Mouse (Mus musculus): ENCODE data around the gene Itga2.

Itga2 gene

DNA sequence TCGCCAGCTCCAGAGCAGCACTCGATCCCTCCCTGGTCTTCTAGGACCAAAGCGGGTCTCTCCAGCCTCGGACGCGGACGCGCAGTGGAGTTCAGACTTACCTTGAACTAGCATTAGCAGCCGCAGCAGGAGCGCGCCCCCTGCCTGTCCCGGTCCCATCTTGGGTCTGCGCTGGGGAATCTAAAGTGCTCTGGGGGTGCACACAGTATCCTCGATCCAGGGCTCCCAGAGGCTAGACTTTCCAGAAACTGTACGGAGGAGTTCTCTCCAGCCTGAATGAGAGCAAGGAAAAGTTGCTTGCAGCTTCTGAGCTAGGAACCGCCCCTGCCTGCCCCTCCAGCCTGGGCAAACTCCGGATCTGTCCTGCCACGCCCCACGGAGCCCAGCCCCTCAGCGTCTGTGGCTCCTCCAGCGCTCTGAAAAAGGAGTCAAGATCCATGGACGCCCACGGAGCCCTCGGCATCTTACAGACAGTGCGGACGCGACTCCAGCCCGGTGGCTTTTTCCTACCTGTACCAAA, at the start of gene Itga2:
TSS of gene Itga2 (minus strand) at position 326 of the 520 bp plus-strand sequence.
- DNase-seq (ENCODE audit: low spot score in 2 of 2) = peak; percentile 51 to 56

DNA sequence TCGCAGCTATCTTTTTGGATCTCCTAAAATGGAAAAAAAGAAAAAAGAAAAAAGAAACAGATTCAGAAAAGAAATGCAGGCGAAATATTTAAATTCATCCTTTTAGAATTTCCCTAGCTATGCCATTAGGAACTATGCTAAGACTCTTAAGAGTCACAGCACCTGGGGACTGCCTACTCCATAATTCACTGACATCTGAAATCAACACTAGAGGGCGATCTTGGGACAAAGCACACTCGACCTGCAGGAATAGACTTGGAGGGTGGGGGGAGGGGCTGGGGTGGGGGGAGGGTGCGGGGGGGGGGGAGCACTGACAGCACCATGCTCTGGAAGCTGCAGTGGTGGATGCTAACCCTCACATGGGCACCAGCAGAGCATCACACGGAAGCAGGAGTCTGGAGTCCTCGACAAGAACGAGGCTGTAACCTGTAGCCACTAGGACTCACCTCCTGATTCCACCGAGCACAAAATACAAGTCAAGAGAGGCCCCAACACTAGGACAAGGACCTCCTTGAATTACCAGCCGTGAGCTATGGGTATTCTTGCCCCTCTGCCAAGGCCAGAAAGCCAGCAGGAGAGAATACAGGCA, 49.0 kb upstream of the Itga2 start:
- DNase-seq (ENCODE audit: low spot score in 2 of 2) = no peak

DNA sequence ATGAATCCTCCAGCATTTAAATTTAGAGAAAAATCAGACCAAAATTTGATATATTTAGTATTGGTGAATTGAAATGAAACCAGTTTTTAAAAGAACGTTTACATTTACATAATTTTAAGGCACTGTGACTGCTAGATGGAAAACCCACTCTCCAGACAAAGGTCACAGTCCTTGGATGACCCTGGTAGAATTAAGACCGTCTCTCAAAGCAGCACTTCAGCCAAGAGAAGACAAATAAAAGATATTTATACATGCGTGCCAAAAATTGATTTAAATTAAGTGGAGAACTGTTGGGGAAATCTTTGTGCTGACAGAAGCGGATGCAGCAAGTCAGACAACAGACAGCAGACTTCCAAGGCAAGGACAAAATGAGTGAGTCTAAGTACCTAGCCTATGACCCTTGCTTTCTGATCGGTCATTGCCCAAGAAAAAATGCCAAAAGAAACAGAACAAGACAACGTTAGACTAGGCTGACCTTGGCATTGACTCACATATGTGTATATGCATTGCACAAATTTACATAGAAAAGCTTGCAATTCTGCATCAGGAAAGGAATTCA, 42.7 kb upstream of the Itga2 start:
- DNase-seq (ENCODE audit: low spot score in 2 of 2) = no peak

- no peak for DNase-seq (ENCODE audit: low spot score in 2 of 2)
Observed at GRCm38 (mm10) chr13:114971905-114972304, 40.0 kb upstream of the Itga2 start.

- DNase-seq (ENCODE audit: low spot score in 2 of 2) = peak; percentile 41 to 43
Observed at GRCm38 (mm10) chr13:114964233-114964632, 32.3 kb upstream of the Itga2 start.

- no peak for DNase-seq (ENCODE audit: low spot score in 2 of 2)
Observed at GRCm38 (mm10) chr13:114954516-114954915, 22.6 kb upstream of the Itga2 start.

- no peak for DNase-seq (ENCODE audit: low spot score in 2 of 2)
Observed at GRCm38 (mm10) chr13:114933541-114933940, 1.6 kb upstream of the Itga2 start.

DNA sequence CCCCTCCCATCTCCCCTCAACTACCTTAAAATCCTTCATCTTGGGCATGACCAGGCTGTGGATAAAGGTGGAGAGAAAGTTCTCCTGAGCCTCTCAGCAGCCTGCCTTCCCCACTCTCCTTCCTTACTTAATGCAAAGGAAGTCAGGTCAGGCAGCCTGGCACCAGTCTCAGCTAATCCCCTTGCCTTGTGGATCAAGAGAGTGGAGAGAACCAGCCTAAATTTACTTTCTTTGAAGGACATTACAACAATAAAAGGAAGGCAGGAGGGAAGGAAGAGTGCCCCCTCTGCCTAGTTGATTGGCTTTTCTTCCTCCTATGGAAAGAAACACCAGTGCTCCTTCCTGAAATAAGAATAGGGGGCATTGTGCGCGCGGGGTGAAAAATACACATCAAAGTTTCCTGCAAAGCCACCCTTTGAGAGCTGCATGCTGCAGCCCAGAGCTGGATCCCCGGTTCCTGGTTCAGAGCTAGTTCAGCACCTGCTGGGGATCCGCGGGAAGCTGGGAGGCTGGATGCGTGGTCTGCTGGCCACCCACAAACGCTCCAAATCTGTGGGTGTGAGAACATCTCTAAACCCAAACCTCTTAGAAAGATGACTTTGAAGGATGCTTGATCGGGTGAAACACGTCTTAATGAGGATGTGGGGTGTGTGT, 777 bp downstream of the Itga2 start:
- DNase-seq (ENCODE audit: low spot score in 2 of 2) = no peak

- DNase-seq (ENCODE audit: low spot score in 2 of 2) = no peak
Observed at GRCm38 (mm10) chr13:114924785-114925184, 7.1 kb downstream of the Itga2 start.

GRCm38 (mm10) chr13:114923331-114923730, 8.6 kb downstream of the Itga2 start:
- no peak for DNase-seq (ENCODE audit: low spot score in 2 of 2)

GRCm38 (mm10) chr13:114915767-114916166, 16.1 kb downstream of the Itga2 start:
- peak; percentile 31 to 34 for DNase-seq (ENCODE audit: low spot score in 2 of 2)

DNA sequence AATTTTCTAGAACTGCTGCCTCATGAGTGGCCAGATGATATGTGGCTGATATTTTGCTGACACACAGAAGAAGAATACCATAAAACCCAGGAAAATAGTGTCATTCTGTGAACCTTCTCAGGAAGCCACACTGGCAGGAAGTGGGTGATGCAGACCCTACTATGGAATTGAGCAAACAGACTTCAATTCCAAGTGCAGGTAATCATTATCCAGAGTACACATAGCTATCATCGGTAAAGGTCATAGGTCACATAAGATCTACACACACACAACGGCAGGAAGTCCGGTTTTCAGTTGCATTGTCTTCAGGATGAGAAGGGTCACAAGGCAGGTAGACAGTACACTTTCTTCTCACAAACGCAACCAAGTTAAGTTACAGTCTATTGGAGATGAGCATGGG, 16.9 kb downstream of the Itga2 start:
- no peak for DNase-seq (ENCODE audit: low spot score in 2 of 2)

DNA sequence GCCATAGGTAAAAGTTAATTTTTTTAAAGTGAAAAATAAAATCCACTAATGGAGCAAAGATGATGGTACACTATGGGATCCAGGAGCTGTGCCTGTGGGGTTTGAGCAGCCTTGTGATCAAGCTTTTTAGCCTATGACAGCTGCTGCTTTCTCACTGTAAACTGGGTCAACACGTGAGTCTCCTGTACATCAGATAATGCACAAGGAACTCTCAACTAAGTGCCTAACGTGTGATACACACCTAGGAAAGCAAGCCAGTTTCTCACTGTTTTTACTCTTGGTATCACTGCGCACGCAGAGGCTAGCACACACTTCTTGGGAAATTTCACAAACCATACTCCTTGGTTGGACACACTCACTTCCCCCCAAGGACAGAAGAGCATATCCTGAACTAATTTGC, 17.3 kb downstream of the Itga2 start:
- no peak for DNase-seq (ENCODE audit: low spot score in 2 of 2)

DNA sequence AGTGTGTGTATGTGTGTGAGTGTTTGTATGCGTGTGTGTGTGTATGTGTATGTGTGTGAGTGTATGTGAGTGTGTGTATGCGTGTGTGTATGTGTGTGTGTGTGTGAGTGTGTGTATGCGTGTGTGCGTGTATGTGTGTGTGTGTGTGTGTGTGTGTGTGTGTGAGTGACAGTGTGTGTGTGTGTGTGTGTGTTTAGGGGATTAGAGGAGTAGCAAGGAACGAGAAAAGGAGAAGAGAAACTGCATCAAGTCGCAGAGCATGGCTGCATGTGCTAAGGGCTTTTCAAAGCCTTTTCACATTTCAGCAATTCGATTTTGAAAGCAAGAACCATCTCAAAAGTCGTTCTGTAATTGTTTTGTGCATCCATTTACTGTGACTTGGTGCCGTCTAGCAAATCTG, 21.3 kb downstream of the Itga2 start:
- peak in 1 of 2 experiments; percentile 9 for DNase-seq (ENCODE audit: low spot score in 2 of 2)

- no peak for DNase-seq (ENCODE audit: low spot score in 2 of 2)
Observed at GRCm38 (mm10) chr13:114909514-114909913, 22.4 kb downstream of the Itga2 start.

- no peak for DNase-seq (ENCODE audit: low spot score in 2 of 2)
Observed at GRCm38 (mm10) chr13:114907876-114908275, 24.0 kb downstream of the Itga2 start.

DNA sequence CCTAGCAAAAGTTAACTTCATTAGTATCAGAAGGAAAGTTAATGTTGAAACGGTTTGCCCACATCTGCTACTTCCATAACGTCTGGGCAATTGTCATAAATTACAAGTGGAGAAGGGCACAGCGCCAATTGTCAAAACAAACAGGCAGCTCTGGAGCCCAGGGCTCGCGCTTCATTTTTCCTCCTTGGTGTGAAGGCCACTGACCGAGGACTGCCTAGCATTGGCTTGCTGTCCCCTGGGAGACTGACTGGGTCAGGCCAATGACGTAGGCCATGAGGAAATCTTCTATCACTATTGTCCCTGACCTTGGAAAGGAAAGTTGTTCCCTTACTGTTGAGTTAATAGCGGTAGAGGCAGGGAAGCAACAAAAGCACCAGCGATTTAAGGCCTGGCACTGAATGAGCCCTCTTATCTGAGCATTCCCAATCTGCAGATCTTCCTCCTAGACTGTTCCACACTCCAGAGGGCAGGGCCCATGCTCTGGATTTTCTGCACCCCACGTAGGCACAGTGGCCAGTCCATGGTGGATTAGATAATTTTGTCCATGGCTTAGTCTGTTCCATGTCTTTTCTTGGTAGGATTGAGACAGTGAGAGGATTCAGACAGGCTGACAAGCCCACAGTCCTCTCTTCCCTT, 35.0 kb downstream of the Itga2 start:
- DNase-seq (ENCODE audit: low spot score in 2 of 2) = no peak

DNA sequence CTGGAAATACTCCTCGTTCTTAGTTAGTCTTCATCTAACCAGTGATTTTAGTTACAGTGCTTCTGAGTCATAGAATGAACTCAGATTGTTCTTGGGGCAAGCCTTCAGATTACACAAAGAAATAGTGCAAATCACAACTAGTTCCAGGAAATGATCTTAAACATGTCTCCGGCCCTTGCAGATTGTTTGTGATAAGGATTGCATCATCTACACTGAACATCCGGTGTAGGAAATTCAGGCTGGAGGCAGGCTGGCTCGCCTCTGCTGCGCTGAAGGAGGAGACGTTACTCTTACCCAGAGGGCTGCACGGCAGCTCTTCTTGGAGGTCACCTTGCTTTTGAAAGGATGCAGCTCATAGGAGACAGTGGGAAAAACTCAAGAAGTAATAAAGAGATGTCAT, 36.0 kb downstream of the Itga2 start:
- DNase-seq (ENCODE audit: low spot score in 2 of 2) = peak; percentile 17 to 22

GRCm38 (mm10) chr13:114894718-114895117, 37.2 kb downstream of the Itga2 start:
- no peak for DNase-seq (ENCODE audit: low spot score in 2 of 2)

DNA sequence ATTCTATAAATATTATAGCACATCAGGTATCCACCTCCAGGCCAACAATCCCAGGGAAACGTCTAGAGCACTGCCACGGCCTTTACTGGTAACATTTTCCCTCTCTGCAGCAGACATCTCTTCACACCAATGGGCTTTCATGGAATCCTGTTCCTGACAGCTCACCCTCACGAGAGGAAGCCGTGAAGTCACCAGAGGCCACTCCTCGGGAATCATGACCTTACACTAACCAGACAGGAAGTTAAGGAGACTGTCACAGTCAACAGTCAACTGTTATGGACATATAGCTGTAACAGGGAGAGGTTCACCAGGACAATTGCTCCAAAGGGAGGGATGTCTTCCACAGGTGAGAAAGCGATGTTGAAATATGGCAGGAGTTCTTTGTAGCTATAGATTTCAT, 40.2 kb downstream of the Itga2 start:
- no peak for DNase-seq (ENCODE audit: low spot score in 2 of 2)

DNA sequence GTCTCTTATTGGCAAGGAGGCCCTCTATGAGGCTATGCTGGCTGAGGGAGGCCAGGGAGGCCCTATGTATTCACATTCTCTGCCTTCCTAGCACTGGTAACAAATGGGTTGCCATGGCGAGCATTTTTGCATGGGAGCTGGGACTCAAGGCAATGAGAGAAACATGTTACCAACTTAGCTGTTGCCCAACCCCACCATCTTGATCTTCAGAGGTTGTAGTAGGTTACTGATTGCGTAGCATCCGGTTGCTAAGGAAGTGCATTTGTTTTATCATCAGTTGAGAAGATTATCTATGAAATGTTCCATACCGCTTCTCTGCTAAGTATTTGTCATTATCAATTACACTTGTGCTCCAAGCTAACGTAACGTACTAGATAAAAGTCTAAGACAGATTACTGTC, 44.2 kb downstream of the Itga2 start:
- no peak for DNase-seq (ENCODE audit: low spot score in 2 of 2)

- DNase-seq (ENCODE audit: low spot score in 2 of 2) = peak in 1 of 2 experiments; percentile 16
Observed at GRCm38 (mm10) chr13:114887293-114887692, 44.6 kb downstream of the Itga2 start.

DNA sequence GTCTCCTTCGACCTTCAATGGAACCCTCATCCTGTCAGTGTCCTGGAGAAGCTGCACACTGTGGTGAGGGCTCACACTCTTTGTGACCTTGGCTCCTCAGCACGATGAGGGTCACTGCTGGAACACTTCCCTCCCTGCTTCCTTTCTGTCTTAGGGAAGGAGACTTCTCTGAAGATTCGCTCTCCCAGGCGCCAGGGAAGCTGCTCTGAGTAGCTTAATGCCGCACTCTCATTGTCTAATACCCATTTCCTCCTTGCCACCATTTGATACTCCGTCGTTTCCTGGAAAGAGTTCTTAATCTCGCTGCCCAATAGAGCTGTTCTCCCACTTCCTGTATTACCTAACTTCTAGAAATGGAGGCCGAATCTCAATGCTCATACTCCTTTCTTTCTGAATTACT, 46.7 kb downstream of the Itga2 start:
- no peak for DNase-seq (ENCODE audit: low spot score in 2 of 2)

All from spleen, postnatal 36 days (tissue).